Mouse (Mus musculus): ENCODE data around the gene Mindy1. TPM values are rescaled to one million over a fixed set of nuclear protein-coding genes. Genes with fewer than 3 reads are reported as not detected.

Gene Mindy1
- 29.0 TPM for polyA plus RNA-seq (2017; shearing (Covaris generic))

DNA sequence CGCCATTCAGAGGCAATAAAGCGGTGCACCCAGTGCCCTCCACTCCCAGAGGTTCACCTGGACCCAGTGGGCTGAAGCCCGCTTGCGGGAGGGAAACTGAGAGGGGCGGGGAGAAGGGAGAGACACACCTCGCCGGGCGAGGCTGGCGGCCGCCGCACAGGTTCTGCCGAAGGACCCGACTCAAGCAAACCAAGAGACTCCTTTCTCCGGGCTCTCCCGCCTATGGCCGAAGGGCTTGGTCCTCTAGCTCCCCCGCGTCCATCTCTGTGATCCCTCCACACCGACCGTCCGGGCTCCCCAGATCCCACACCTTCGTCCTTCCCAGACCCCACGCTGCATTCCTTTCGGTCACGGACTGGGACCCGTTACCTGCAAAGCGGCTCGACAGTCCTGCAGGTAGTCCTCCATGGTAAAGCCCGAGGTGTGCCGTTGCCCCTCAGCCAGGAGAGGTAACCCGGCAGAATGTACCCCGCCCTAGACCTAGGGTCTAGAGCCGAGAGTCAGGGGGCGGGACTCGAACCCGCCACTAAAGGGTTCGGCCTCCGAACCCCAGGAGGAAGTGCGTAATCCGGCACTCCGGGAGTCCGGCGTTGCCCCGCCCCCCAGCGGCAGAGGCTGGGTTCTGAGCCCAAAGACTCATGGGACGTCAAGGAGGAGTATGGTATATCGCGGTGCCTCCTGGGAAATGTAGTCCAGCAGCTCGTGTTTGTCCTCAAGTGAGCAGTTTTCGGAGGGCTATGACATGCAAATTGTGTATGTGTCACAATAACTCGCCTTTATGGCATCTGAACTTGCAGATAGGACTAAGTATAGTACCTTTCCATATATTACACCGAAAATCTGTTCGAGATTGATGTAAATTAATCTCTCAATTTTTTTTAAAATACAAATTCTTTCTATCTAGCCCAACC is at the start of gene Mindy1, which contains the start of gene Prune1:
Gene Mindy1 (plus strand): TSS at position 130 of the 911 bp plus-strand sequence.
Gene Prune1 (minus strand): TSS at position 861 of the 911 bp plus-strand sequence.

DNA sequence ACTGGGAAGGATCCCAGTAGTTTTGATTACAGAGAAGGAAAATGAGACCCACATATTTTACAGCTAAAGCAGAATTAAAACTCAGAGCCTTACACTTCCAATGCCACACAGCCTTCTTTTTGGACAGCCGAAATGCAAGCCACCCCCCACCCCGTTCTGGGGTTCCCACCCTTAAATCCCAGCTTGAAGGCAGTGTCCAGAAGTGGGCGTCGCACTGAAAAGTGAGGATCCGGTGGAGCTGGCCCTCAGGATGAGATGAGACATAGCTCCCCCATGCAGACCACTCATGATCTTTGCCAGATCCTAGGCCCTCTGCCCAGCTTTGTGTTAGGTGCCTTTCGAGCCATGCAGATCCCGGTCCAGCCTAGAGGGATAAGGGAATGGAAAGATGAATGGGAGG is 39.6 kb upstream of the Mindy1 start, which contains the start of gene Gm128:
Gene Gm128 (minus strand): TSS at position 101 of the 400 bp plus-strand sequence.

DNA sequence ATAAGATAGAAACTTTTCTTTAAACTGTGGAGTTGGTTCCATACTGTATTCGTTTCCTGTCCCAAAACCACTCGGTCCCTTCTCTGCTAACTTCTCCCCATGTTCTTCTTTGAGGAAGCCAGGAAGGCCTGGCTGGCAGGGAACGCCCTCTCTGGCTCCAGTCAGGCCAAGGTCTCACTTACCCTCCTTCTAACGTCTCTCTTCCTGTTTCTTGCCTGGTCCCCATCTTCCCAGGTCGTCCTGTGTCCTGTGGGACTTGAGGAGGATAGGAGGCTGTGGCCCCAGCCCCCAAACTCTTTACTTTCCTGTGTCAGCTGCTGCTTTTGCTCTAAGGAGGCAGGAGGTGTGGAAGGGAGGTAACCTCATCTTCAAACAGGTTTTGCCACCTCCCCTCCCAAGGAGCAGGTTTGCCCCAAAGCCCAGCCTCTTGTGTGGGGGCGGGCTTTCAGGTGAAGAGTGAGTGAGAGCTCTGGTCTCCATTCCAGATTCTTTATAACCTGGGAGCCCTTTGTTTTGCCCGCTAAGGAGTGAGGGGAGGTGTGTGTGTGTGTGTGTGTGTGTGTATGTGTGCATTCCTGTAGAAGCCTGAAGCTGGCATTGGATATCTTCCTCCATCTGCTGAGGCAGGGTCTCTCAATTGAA is 30.2 kb upstream of the Mindy1 start, which contains the start of gene Bnipl:
Gene Bnipl (minus strand): TSS at position 411 of the 642 bp plus-strand sequence.

DNA sequence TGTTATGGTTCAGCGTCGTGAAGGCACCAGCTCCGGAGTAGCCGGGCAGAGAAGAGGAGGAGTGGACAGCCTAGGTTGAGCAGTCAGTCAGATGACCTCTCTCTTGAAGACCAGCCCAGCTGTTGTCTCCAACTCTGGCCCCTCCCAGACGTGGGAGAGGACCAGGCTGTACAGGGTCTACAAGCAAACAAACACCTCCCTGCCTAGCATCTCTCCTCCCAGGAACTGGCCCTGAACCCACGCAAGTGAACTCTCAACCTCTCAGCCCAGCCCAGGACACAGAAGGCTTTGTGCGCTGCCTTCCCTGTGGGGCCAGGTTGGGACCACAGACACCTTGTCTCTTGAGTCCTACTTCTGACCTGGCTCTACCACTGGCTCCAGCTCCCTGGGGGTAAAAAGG is 26.0 kb downstream of the Mindy1 start, which contains the start of gene Anxa9:
Gene Anxa9 (minus strand): TSS at position 77 of the 400 bp plus-strand sequence.

DNA sequence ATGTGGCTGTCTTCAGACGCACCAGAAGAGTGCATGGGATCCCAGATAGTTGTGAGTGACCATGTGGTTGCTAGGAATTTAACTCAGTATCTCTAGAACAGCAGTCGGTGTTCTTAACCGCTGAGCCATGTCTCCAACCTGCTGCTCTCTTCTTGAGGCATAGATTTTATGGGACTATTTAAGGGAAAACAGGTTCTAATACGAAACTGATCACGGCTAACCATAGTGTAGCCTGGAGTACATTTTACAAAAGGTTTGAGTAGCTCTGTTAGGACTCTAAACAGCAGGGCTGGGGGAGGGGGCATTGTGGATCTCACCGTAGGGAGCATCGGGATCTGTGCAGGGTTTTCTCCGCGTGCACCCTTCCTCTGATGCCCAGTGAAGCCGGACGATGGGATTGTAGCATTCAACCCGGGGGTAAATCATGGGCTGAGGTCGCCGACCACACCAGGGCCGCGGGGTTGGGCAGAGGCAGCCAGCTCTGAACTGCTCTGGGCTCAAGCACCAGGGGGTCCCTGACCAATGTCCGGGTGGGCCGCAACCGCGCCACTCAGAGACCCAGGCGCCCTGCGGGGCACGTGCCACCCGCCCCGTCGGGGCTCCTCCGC is 33.4 kb downstream of the Mindy1 start, which contains the start of gene Cers2:
Gene Cers2 (plus strand): TSS at position 306 of the 608 bp plus-strand sequence.

Other genes starting within 250 kb of the Mindy1 start
- gene Psmd4, start 238.7 kb upstream of the Mindy1 start, polyA plus RNA-seq (2017; shearing (Covaris generic)), result 295 TPM
- 26.5 TPM for gene Pip5k1a, start 174.4 kb upstream of the Mindy1 start, polyA plus RNA-seq (2017; shearing (Covaris generic))
- 112 TPM for gene Vps72, start 170.3 kb upstream of the Mindy1 start, polyA plus RNA-seq (2017; shearing (Covaris generic))
- gene Tmod4, start 156.9 kb upstream of the Mindy1 start, polyA plus RNA-seq (2017; shearing (Covaris generic)), result 1.5 TPM
- 106 TPM for gene Scnm1, start 147.3 kb upstream of the Mindy1 start, polyA plus RNA-seq (2017; shearing (Covaris generic))
- 31.8 TPM for gene Lysmd1, start 147.3 kb upstream of the Mindy1 start, polyA plus RNA-seq (2017; shearing (Covaris generic))
- gene Tnfaip8l2, start 139.0 kb upstream of the Mindy1 start, polyA plus RNA-seq (2017; shearing (Covaris generic)), result 230 TPM
- 2.2 TPM for gene Sema6c, start 120.9 kb upstream of the Mindy1 start, polyA plus RNA-seq (2017; shearing (Covaris generic))
- gene Gabpb2, start 63.4 kb upstream of the Mindy1 start, polyA plus RNA-seq (2017; shearing (Covaris generic)), result 29.6 TPM
- gene Cdc42se1, start 52.6 kb upstream of the Mindy1 start, polyA plus RNA-seq (2017; shearing (Covaris generic)), result 405 TPM
- 7.6 TPM for gene Mllt11, start 49.2 kb upstream of the Mindy1 start, polyA plus RNA-seq (2017; shearing (Covaris generic))
- 1.3 TPM for gene Gm128, start 39.7 kb upstream of the Mindy1 start, polyA plus RNA-seq (2017; shearing (Covaris generic))
- gene Bnipl, start 30.2 kb upstream of the Mindy1 start, polyA plus RNA-seq (2017; shearing (Covaris generic)), result 0.19 TPM
- 7.9 TPM for gene Prune1, start 731 bp downstream of the Mindy1 start, polyA plus RNA-seq (2017; shearing (Covaris generic))
- gene Anxa9, start 25.8 kb downstream of the Mindy1 start, polyA plus RNA-seq (2017; shearing (Covaris generic)), result 0.41 TPM
- gene Cers2, start 33.4 kb downstream of the Mindy1 start, polyA plus RNA-seq (2017; shearing (Covaris generic)), result 228 TPM
- 38.1 TPM for gene Setdb1, start 75.9 kb downstream of the Mindy1 start, polyA plus RNA-seq (2017; shearing (Covaris generic))
- not detected for gene 4930558C23Rik, start 121.5 kb downstream of the Mindy1 start, polyA plus RNA-seq (2017; shearing (Covaris generic))
- gene Arnt, start 153.0 kb downstream of the Mindy1 start, polyA plus RNA-seq (2017; shearing (Covaris generic)), result 52.0 TPM
- gene Ctsk, start 217.9 kb downstream of the Mindy1 start, polyA plus RNA-seq (2017; shearing (Covaris generic)), result not detected
- 350 TPM for gene Ctss, start 245.4 kb downstream of the Mindy1 start, polyA plus RNA-seq (2017; shearing (Covaris generic))

All from CD4-positive, CD25-positive, alpha-beta regulatory T cell (primary cell).